ENCODE assay signal across 15 mouse cellular contexts in genomic region chr4:35359376-35359775, GRCm38 (mm10).
"Had no signal": no experiment of that assay in that cellular context is flagged by ENCODE, and none has a peak within 500 bp of the region (broad histone marks: within the 10 kb centered on the region; RNA-seq: fewer than 3 reads in every experiment).

No protein-coding gene starts in this region.

- H3K4me2 ChIP-seq: neural tube, embryonic 15.5 days; stomach, embryonic 15.5 days had no signal

- H3K27me3 ChIP-seq: neural tube, embryonic 15.5 days; stomach, embryonic 15.5 days had no signal

- DNase-seq: retina, postnatal 1 day; right cerebral cortex, adult 18-20 months; right cerebral cortex, postnatal 14 days; right cerebral cortex, postnatal 25 days; right cerebral cortex, postnatal 4 days; spleen, adult 18-20 months; thymus, adult 18-20 months; thymus, adult 2 months; thymus, postnatal 14 days; thymus, postnatal 25 days; thymus, postnatal 36 days; thymus, postnatal 4 days had no signal

- H3K4me3 ChIP-seq: neural tube, embryonic 15.5 days; stomach, embryonic 15.5 days had no signal

- H3K9me3 ChIP-seq: neural tube, embryonic 15.5 days; stomach, embryonic 15.5 days had no signal

- H3K4me1 ChIP-seq: neural tube, embryonic 15.5 days; stomach, embryonic 15.5 days had no signal

- H3K27ac ChIP-seq: neural tube, embryonic 15.5 days; stomach, embryonic 15.5 days; stomach, postnatal 0 days had no signal

- H3K36me3 ChIP-seq: neural tube, embryonic 15.5 days; stomach, embryonic 15.5 days had no signal

- H3K9ac ChIP-seq: neural tube, embryonic 15.5 days; stomach, embryonic 15.5 days had no signal
